ENCODE assay signal across 9 mouse cellular contexts in the genomic region with DNA sequence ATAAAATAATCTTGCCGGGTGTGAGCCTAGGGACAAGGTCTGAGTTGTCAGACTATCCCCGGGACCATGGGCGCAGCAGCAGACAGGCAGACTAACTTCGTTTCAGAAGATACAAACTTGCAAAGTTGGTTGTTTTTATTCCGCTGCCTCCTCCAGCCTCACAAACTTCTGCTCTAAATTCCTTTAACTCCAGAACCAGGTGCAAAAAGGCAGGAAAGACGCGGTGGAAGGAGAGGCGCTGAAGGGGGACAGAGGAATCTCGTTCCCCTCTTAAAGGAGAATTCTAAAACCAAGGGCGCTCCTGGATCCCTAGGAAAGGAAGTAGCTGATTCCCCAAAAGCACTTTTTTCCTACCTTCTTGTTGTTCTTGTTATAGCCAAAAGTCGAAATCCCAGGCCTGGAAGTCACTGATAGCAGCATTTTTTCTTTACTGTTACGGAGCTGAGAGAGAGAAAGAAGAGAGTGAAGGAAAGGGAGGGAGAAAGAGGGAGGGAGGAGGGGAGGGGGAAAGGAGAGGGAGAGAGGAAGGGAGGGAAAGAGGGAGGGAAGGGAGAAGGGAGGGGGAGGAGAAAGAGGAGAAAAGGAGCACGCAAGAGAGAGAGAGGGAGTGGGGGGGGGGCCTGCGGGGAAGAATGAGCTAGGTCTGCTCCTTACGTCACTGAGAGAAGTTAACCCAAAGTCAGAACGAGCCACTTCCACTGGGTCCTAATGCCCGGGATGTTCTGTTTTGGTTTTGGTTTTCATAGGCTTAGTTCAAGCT. TPM values are rescaled to one million over a fixed set of nuclear protein-coding genes. Genes with fewer than 3 reads are reported as not detected.
DNase-seq lines count a peak whose midpoint lies in the region; ATAC-seq and TF ChIP-seq lines count a peak whose summit lies in the region.
"Had no signal": no experiment of that assay in that cellular context is flagged by ENCODE, and none has a peak within 500 bp of the region (broad histone marks: within the 10 kb centered on the region; RNA-seq: fewer than 3 reads in every experiment).

No protein-coding gene starts in this region.

- peak overlapping the region; percentile 89 for H3K27ac ChIP-seq in heart, postnatal 0 days (ENCODE audit: low read depth)
- H3K27ac ChIP-seq in liver, embryonic 15.5 days (replicated peaks), result peak overlapping the region; percentile 41

- peak overlapping the region; percentile 83 for H3K4me2 ChIP-seq in heart, postnatal 0 days (ENCODE audit: low read depth, low read length)
- H3K4me2 ChIP-seq in liver, embryonic 15.5 days, result peak overlapping the region; percentile 76

- TF ChIP-seq EP300 in heart, postnatal 0 days (IDR thresholded peaks at IDR 0.05; ENCODE audit: low read depth), result 0 out of 2 replicates have a peak, but pooled peaks have one; percentile 65

- no peaks in the 10 kb centered on the region for H3K27me3 ChIP-seq in E14TG2a.4 (ENCODE audit: insufficient read depth, low read length)
- no peaks in the 10 kb centered on the region for H3K27me3 ChIP-seq in heart, postnatal 0 days (ENCODE audit: control insufficient read depth, insufficient read depth, low read length)
- H3K27me3 ChIP-seq in liver, embryonic 15.5 days, result no peaks in the 10 kb centered on the region

- WGBS in heart, postnatal 0 days, result under 1% methylated on average over 17 of the region's 17 CpGs
- WGBS in liver, embryonic 15.5 days (ENCODE audit: insufficient replicate concordance), result under 1% methylated on average over 17 of the region's 17 CpGs

- peak; percentile 67 for DNase-seq in brain, embryonic 18.5 days (ENCODE audit: low read depth, low spot score)
- peak; percentile 80 for DNase-seq in fibroblast of lung, adult 2 months (ENCODE audit: low read depth)
- DNase-seq in heart, postnatal 0 days (ENCODE audit: low spot score), result peak; percentile 94
- DNase-seq in kidney, postnatal 14 days, result peak; percentile 82
- DNase-seq in neural tube, embryonic 10.5 days (ENCODE audit: extremely low spot score, low spot score), result peak; percentile 79
- peak; percentile 86 for DNase-seq in telencephalon, adult 2 months (ENCODE audit: low read depth, low spot score)

- H3K9ac ChIP-seq in heart, postnatal 0 days (replicated peaks; ENCODE audit: low read depth, low read length), result peak overlapping the region; percentile 64
- H3K9ac ChIP-seq in liver, embryonic 15.5 days, result peak overlapping the region; percentile 58

- ATAC-seq in heart, postnatal 0 days (ENCODE audit: insufficient read depth, low read depth), result peak; percentile 89
- peak; percentile 73 for ATAC-seq in liver, embryonic 15.5 days (ENCODE audit: insufficient read depth)

- no peaks in the 10 kb centered on the region for H3K9me3 ChIP-seq in E14TG2a.4 (ENCODE audit: low read length)
- no peaks in the 10 kb centered on the region for H3K9me3 ChIP-seq in heart, postnatal 0 days (replicated peaks; ENCODE audit: control insufficient read depth, low read length)
- H3K9me3 ChIP-seq in liver, embryonic 15.5 days (replicated peaks), result no peaks in the 10 kb centered on the region

- TF ChIP-seq CTCF in E14TG2a.4 (conservative IDR thresholded peaks at IDR 0.05; ENCODE audit: low read length), result no peak
- no peak for TF ChIP-seq CTCF in heart, postnatal 0 days (IDR thresholded peaks at IDR 0.05; ENCODE audit: low read depth)

- no peaks in the 10 kb centered on the region for H3K36me3 ChIP-seq in E14TG2a.4 (ENCODE audit: insufficient read depth, low read length)
- no peaks in the 10 kb centered on the region for H3K36me3 ChIP-seq in heart, postnatal 0 days (replicated peaks; ENCODE audit: control insufficient read depth, insufficient read depth, low read length)
- no peaks in the 10 kb centered on the region for H3K36me3 ChIP-seq in liver, embryonic 15.5 days (replicated peaks)

- H3K4me1 ChIP-seq in E14TG2a.4 (replicated peaks; ENCODE audit: low read depth, low read length), result peaks cover 63% of the 10 kb centered on the region
- H3K4me1 ChIP-seq in heart, postnatal 0 days (ENCODE audit: control insufficient read depth, insufficient read depth), result peaks cover 13% of the 10 kb centered on the region
- peaks cover 33% of the 10 kb centered on the region for H3K4me1 ChIP-seq in liver, embryonic 15.5 days (replicated peaks)

- peak overlapping the region; percentile 77 for H3K4me3 ChIP-seq in E14TG2a.4 (replicated peaks; ENCODE audit: low read length)
- peak overlapping the region; percentile 64 for H3K4me3 ChIP-seq in heart, postnatal 0 days (ENCODE audit: low read depth, low read length)
- H3K4me3 ChIP-seq in liver, embryonic 15.5 days (replicated peaks), result peak overlapping the region; percentile 61

RNA-seq across cellular contexts. Expression of a gene that starts 3.9 kb away (rescaled TPM):
- total RNA-seq in heart, postnatal 0 days (2014; rRNA removed; ENCODE audit: low replicate concordance), result 41.9 and 59.4 TPM in 2 replicates
- 29.0 and 29.9 TPM in 2 replicates for polyA plus RNA-seq in heart, postnatal 0 days (2015; fragmentation: Nextera tagmentation; extraction: Ambion mirVana)
- 6.7 and 6.9 TPM in 2 replicates for polyA plus RNA-seq in liver, embryonic 15.5 days (2015; fragmentation: Nextera tagmentation; extraction: Ambion mirVana)

RNA-seq across cellular contexts. Expression of a gene that starts 18.1 kb away (rescaled TPM):
- total RNA-seq in heart, postnatal 0 days (2014; rRNA removed; ENCODE audit: low replicate concordance), result not detected in 2 replicates
- polyA plus RNA-seq in heart, postnatal 0 days (2015; fragmentation: Nextera tagmentation; extraction: Ambion mirVana), result 0.14 and 0.33 TPM in 2 replicates
- polyA plus RNA-seq in liver, embryonic 15.5 days (2015; fragmentation: Nextera tagmentation; extraction: Ambion mirVana), result 10.1 and 15.5 TPM in 2 replicates

RNA-seq across cellular contexts. Expression of a gene that starts 35.4 kb away (rescaled TPM):
- 83.9 and 93.1 TPM in 2 replicates for total RNA-seq in heart, postnatal 0 days (2014; rRNA removed; ENCODE audit: low replicate concordance)
- 45.8 and 50.1 TPM in 2 replicates for polyA plus RNA-seq in heart, postnatal 0 days (2015; fragmentation: Nextera tagmentation; extraction: Ambion mirVana)
- 26.2 and 29.0 TPM in 2 replicates for polyA plus RNA-seq in liver, embryonic 15.5 days (2015; fragmentation: Nextera tagmentation; extraction: Ambion mirVana)

RNA-seq across cellular contexts. Expression of a gene that starts 49.5 kb away (rescaled TPM):
- not detected in 2 replicates for total RNA-seq in heart, postnatal 0 days (2014; rRNA removed; ENCODE audit: low replicate concordance)
- polyA plus RNA-seq in heart, postnatal 0 days (2015; fragmentation: Nextera tagmentation; extraction: Ambion mirVana), result not detected in 2 replicates
- not detected in 2 replicates for polyA plus RNA-seq in liver, embryonic 15.5 days (2015; fragmentation: Nextera tagmentation; extraction: Ambion mirVana)
- total RNA-seq: layer of hippocampus, adult 8-10 months had no signal

RNA-seq across cellular contexts. Expression of a gene that starts 55.7 kb away (rescaled TPM):
- total RNA-seq in heart, postnatal 0 days (2014; rRNA removed; ENCODE audit: low replicate concordance), result 7.9 and 15.2 TPM in 2 replicates
- 10.5 and 11.1 TPM in 2 replicates for polyA plus RNA-seq in heart, postnatal 0 days (2015; fragmentation: Nextera tagmentation; extraction: Ambion mirVana)
- 24.4 and 26.2 TPM in 2 replicates for polyA plus RNA-seq in liver, embryonic 15.5 days (2015; fragmentation: Nextera tagmentation; extraction: Ambion mirVana)

Comparison
In these comparisons a context has a peak if more than half of its experiments do, and no peak if none do; other contexts are left out.
1. Peak in every context shown above with its lines: DNase-seq, ATAC-seq, H3K4me3 ChIP-seq and H3K27ac ChIP-seq.